In the genomic region with DNA sequence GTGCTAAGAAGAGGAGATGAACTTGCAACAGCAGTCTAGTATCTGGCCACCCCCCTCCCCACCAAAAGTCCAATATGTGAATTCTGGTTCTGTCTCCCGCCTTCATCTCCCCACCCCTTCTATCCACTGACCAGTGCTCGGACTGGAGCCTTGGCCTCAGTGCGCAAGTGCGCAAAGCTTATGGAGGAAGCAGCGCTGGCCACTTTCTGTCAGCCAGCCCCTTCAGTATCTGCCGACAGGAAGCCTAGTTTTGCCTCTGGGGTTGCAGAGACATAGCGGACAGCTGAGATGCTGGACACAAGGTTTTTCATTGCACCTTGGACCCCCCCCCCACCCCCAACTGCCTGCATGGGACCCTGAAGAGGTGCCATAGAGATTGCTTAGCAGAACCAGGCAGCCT, we compare ENCODE assay signal across 13 mouse cellular contexts. TPM values are rescaled to one million over a fixed set of nuclear protein-coding genes. Genes with fewer than 3 reads are reported as not detected.
DNase-seq lines count a peak whose midpoint lies in the region; ATAC-seq lines count a peak whose summit lies in the region.
"Had no signal": no experiment of that assay in that cellular context is flagged by ENCODE, and none has a peak within 500 bp of the region (broad histone marks: within the 10 kb centered on the region; RNA-seq: fewer than 3 reads in every experiment).

No protein-coding gene starts in this region.

- ATAC-seq in heart, embryonic 13.5 days (ENCODE audit: extremely low read depth, insufficient number of reproducible peaks, low FRiP score, low TSS enrichment): no peak
- ATAC-seq in hindbrain, embryonic 13.5 days (ENCODE audit: low FRiP score): no peak
- no peak for ATAC-seq in midbrain, embryonic 14.5 days (ENCODE audit: low FRiP score, low TSS enrichment)

- DNase-seq in heart, postnatal 4 days: no peak
- DNase-seq in embryo, embryonic 10.5 days (ENCODE audit: low spot score): peak; percentile 65
- peak; percentile 44 for DNase-seq in midbrain, embryonic 14.5 days
- DNase-seq in layer of hippocampus, postnatal 14 days (ENCODE audit: low spot score in 2 of 2): no peak
- no peak for DNase-seq in layer of hippocampus, postnatal 25 days (ENCODE audit: extremely low spot score in 1 of 2, low spot score in 1 of 2)
- no peak for DNase-seq in layer of hippocampus, adult 11-12 months (ENCODE audit: low spot score)
- DNase-seq: adrenal gland, postnatal 10 days; kidney, postnatal 4 days; lung, postnatal 10 days had no signal

- no peak overlapping the region for H3K27ac ChIP-seq in heart, embryonic 13.5 days (replicated peaks)
- H3K27ac ChIP-seq in hindbrain, embryonic 13.5 days: 0 out of 2 replicates have a peak overlapping the region, but pooled peaks have one; percentile 12
- no peak overlapping the region for H3K27ac ChIP-seq in midbrain, embryonic 14.5 days (replicated peaks; ENCODE audit: low read depth, low read length)

- peaks cover 100% of the 10 kb centered on the region for H3K27me3 ChIP-seq in heart, embryonic 13.5 days (replicated peaks)
- peaks cover 96% of the 10 kb centered on the region for H3K27me3 ChIP-seq in hindbrain, embryonic 13.5 days
- peaks cover 100% of the 10 kb centered on the region for H3K27me3 ChIP-seq in midbrain, embryonic 14.5 days (ENCODE audit: control insufficient read depth, insufficient read depth, low read length)

- no peaks in the 10 kb centered on the region for H3K36me3 ChIP-seq in heart, embryonic 13.5 days
- H3K36me3 ChIP-seq in hindbrain, embryonic 13.5 days: no peaks in the 10 kb centered on the region
- no peaks in the 10 kb centered on the region for H3K36me3 ChIP-seq in midbrain, embryonic 14.5 days (ENCODE audit: control insufficient read depth, insufficient read depth, low read length)

- H3K9me3 ChIP-seq in heart, embryonic 13.5 days: no peaks in the 10 kb centered on the region
- no peaks in the 10 kb centered on the region for H3K9me3 ChIP-seq in hindbrain, embryonic 13.5 days
- no peaks in the 10 kb centered on the region for H3K9me3 ChIP-seq in midbrain, embryonic 14.5 days (ENCODE audit: control insufficient read depth, low read length)

- H3K4me3 ChIP-seq in heart, embryonic 13.5 days: no peak overlapping the region
- no peak overlapping the region for H3K4me3 ChIP-seq in hindbrain, embryonic 13.5 days
- H3K4me3 ChIP-seq in midbrain, embryonic 14.5 days (replicated peaks; ENCODE audit: low read depth, low read length): no peak overlapping the region; the same call in 1 of the 2 replicates

- no peak overlapping the region for H3K9ac ChIP-seq in heart, embryonic 13.5 days
- H3K9ac ChIP-seq in hindbrain, embryonic 13.5 days: no peak overlapping the region
- H3K9ac ChIP-seq in midbrain, embryonic 14.5 days (replicated peaks; ENCODE audit: low read length): no peak overlapping the region

- peak overlapping the region; percentile 65 for H3K4me2 ChIP-seq in heart, embryonic 13.5 days
- peak overlapping the region; percentile 49 for H3K4me2 ChIP-seq in hindbrain, embryonic 13.5 days
- H3K4me2 ChIP-seq in midbrain, embryonic 14.5 days (ENCODE audit: low read length): no peak overlapping the region

- WGBS in heart, embryonic 13.5 days: 1% methylated on average over 7 of the region's 7 CpGs
- WGBS in hindbrain, embryonic 13.5 days: 2% methylated on average over 7 of the region's 7 CpGs
- WGBS in midbrain, embryonic 14.5 days: under 1% methylated on average over 7 of the region's 7 CpGs

- peaks cover 19% of the 10 kb centered on the region for H3K4me1 ChIP-seq in heart, embryonic 13.5 days
- peaks cover 61% of the 10 kb centered on the region for H3K4me1 ChIP-seq in hindbrain, embryonic 13.5 days (replicated peaks)
- H3K4me1 ChIP-seq in midbrain, embryonic 14.5 days (ENCODE audit: control insufficient read depth, insufficient read depth, low read length): peaks cover 11% of the 10 kb centered on the region

RNA-seq across cellular contexts. Expression of a gene that starts 8.7 kb away (rescaled TPM):
- polyA plus RNA-seq in heart, embryonic 13.5 days (2015; fragmentation: Nextera tagmentation; extraction: Ambion mirVana): 0.13 and 0.29 TPM in 2 replicates
- under 1 TPM in 1 of 2 experiments, not detected in 1; 0.16 TPM for total RNA-seq in heart, postnatal 4 days (2021)
- polyA plus RNA-seq in hindbrain, embryonic 13.5 days (2015; fragmentation: Nextera tagmentation; extraction: Ambion mirVana): 54.7 TPM in 2 replicates
- 11.6 and 12.1 TPM in 2 replicates for polyA plus RNA-seq in midbrain, embryonic 14.5 days (2014; fragmentation: Nextera tagmentation; extraction: Ambion mirVana)
- total RNA-seq in layer of hippocampus, postnatal 14 days (2021): under 1 TPM in 1 of 2 experiments, not detected in 1; 0.14 TPM
- under 1 TPM in 1 of 2 experiments, not detected in 1; 0.44 TPM for total RNA-seq in layer of hippocampus, postnatal 25 days (2021)
- total RNA-seq: adrenal gland, postnatal 10 days had no signal
- polyA plus RNA-seq: intestine, embryonic 14.5 days; stomach, embryonic 16.5 days had no signal

Comparison
In these comparisons a context has a peak if more than half of its experiments do, and no peak if none do; other contexts are left out.
1. DNase-seq: peak in embryo, embryonic 10.5 days (single experiment) and midbrain, embryonic 14.5 days (single experiment); none in heart, postnatal 4 days (single experiment), layer of hippocampus, postnatal 14 days (0 of 2), layer of hippocampus, postnatal 25 days (0 of 2) and layer of hippocampus, adult 11-12 months (single experiment).